Mouse (Mus musculus) adrenal gland, adult (tissue): ENCODE measurements at regions not wholly inside any gene's neighbourhood (a gene's known extent, or its start where the extent isn't known, plus 50 kb on each side); places are given as distances from the start of the nearest gene placed in this dataset.

ENCODE experiments used
- DNase-seq, 2 experiments: peaks; one replicate each; pipeline ENCODE4 v3.0.0; 2022 to 2023; ENCODE audit warnings: low spot score in 1 of 2; ENCODE audit not compliant: inconsistent age in 2 of 2

DNA sequence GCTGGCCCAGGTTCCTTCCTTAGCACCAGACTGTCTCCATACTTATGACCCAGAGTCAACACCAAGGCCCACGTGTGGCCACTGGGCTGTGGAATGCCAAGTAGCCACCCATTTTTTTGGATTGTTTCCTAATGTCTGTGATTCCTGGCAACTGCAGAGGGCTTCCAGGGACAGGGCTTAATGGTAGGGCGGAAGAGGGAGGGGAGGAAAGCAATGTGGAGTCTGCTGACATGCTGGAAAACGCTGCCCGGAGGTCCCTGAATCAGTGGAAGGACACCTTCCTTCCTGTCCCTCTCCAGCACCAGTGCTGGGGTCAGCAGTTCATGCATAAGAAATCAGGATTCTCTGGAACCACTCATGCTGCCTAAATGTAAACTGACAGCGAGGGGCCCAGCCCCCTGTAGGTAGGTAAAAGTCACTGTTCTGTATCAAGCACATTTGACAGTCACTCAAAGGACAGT lies 90.8 kb downstream of the Iyd start:
- peak; percentile 31 to 61 for DNase-seq

DNA sequence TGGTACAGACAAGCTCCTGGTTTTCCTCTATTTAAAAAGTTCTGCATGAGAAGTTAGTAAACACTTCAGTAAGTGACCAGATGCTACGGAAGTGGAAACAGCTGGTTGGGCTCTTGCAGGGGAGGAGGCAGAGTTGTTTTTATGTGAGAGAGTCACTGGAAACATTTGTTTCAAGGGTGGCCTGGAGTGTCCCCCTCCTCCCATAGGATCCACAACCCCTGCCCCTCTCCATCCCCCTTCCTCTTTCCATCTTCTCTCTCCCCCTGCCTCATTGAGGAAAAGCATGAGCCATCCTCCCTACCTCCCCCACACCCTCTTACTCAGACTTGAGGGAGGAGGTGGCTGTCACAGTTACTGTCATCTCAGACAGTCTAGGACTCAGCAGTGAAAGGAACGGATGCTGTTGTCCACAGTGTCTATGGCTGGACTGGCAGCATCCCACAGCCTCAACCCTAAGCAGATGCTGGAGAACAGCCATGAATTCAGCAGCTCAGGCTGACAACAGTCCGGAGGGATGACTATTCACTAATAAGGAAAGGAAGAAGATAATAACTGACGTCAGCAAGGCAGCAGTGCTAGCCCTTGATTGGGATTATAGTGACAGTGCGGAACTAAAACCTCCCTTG lies 93.9 kb downstream of the Iyd start:
- DNase-seq = peak in 1 of 2 experiments; percentile 44

DNA sequence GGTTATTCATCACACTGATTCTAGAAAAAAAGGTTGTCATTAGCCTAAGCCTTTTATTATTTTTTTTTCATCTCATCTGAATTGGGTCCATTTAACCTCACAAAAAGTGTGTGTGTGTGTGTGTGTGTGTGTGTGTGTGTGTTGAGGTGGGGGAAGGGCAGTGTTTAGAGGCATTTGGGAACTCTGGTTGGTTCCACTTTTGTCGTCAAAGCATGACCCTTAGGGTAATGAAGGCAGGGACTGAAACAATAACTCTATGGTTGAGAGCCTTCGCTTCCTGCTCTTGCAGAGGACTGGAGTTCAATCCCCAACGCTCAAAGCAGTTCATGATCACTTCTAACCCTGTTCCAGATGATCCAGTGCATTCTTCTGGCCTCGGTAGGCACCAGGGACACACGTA lies 96.1 kb upstream of the Plekhg1 start:
- DNase-seq = no peak

DNA sequence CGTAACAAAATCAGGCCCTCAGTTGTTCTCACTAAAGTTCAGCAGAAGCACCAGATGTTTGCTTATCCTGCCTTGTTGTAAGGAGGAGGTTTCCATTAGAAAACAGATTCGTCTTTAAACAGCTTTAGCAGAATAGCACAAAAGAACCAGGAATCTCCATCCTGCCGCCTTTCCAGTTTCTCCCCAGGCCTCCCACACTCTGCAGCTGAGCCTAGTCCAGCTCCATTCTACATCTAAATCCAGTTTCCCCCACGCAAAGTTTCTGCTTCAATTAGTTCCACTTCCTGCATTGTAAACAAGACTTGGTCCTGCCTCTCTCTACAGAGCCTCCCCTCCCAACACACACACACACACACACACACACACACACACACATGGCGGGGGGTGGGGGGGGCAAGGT lies 95.1 kb upstream of the Plekhg1 start:
- DNase-seq = no peak

DNA sequence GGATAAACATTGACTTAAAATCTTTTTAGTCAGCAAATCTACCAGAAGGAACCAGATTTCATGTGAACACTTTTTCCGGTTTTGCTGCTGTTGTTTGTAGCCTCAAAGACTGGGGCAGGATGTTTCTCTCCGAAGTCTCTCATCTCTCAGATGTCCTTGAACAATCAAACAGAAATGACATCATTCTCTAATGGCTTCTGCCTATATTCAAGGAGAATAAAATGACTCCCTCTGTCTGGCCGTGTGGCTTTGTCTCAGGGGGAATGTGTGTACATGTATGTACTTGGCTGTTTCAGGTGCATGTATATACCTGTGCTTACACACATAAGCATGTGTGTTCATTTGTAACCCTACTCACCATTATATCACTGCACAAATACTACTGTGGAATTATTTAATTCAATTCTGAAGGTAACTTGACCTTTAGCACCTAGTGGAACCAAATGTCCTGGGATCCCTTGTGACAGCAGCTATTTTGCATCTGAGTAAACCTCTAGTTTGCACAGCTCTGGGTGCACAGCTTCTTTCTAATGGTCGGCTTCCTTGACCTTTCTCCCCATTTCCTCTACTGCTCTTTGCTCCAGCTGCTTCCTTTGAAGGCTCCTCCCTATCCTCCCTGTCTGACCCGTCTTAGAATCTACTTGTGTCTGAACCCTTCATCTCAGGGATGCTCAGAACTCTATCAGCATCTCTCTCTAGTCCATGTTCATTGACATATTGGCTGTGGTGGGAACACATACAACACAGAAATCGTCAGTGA lies 93.8 kb upstream of the Plekhg1 start:
- DNase-seq = peak in 1 of 2 experiments; percentile 27

DNA sequence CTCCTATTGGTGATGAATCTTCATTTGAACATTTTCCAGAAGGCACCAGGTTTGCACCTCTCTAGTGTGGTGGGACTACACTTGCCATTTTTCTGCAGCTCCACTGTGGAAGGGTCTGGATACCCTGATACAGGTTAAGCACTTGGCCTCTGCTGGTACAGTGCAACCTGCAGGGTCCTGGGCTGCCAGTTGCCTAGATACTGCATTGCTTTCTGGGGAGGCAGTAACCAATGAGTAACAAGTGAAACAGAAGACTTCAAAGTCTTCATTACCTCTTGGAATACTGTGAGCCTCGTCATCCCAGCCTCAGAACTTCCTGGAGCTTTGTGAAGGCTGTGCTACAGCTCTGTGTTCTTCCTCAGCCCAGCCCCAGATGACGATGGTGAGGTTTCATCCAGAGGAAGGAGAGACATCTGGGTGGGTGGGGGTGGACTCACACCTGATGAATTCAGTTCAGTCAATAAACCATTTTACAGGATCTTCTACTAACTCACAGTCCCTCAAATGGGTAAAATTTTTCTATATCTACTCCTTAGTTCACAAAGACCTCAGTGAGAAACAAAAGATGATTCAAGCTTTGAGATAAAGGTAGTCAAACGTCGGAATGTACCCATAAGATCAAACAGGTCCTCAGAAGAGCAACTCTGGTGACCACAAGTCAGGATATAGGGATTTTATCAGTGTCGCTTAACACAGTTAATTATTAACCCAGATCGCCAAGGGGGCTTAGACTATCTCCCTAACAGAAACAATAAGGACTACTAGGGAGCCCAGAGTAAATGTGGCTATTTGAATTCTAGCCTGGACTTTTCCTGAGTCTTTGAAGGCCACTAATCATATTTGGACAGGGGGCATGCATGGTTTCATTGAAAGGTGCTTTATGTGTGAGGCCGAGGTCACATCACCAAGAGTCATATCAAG lies 92.1 kb upstream of the Plekhg1 start:
- DNase-seq = no peak

DNA sequence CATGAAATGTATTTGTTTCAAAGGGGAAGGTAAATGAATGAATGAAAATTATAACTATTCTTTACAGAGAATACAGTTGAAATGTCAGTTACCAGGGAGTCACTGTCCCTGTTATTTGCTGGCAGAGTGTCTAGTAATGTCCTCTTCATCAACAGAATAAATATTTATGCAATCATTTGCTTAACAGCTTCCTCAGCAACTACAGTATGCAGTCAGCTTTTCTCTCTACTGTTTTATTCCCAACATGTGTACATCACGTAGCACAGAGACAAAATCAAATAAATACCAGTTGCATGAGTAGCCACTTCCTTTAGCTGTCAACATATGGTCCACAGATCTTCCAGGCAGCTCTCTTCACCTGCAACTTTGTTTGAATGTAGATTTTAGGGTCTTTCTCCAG lies 90.2 kb upstream of the Plekhg1 start:
- DNase-seq = no peak

DNA sequence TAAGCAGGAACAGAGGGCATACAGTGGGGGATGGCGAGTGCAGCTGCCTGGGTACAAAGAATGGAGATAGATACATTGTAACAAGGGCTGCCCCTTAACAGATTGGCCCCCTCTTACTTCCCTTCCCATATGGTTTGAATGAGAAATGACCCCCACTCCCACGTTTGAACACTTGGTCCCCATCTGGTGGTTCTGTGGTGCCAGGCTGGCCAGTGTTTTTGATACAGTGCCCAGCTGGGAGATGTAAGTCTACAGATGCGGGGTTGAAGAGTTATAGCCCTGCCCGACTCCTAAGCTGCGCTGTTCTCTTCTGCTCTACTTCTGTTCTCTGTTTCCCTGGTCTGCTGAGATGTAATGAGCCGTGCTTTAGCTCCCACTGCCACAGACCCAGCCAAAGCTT lies 89.6 kb upstream of the Plekhg1 start:
- DNase-seq = no peak

DNA sequence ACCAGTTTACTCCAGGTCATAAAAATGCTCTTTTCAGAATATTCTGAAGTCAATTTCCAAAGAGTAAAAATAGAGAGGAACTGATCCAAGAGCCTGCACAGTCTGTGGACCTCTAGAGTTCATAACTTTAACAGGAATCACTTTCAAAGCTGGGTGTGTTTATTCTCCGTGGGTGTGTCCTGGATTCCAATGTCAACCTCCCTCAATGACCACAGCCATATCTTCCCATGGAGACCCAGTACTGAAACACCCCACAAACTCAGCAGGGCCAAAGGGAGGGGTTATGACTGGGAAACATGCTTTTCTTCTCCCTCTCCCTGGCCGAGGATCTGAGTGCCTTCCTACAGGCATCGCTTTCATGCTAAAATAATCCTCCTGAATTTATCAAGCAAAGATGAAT lies 87.6 kb upstream of the Plekhg1 start:
- DNase-seq = no peak

DNA sequence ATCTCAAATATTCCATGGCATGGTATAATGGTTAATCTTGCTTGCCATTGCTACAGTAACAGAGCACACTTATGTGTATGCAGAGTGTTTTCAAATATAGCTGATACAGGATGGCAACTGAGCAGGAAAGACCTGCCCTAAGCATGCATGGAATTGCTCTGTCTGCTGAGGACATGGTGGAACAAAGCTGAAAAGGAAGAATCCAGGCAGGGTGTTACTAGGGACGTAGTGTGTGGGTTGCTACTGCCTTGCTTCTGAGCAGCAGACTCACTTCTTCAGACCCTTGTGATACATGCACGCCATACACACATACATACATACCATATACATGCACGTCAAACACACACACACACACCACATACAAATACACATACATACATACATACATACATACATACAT lies 84.1 kb upstream of the Plekhg1 start:
- no peak for DNase-seq

DNA sequence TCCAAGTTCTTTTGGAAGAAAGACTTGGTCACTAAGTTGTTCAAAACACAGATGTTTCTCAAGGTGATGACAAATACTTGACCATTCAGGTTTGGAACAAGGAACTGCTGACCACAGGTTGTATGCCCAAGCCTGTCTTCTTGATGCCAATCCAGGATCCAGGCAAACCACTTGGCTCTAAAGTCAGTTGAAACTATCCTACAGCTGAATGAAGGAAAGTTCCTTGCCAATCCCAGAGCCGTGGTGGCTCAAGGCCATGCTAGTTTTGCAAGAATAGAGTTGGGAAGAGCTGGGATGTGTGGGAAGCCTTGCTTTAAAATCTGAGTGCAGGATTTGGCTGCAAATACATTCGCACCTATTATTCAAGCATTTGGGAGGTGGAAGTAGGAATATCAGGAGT lies 78.0 kb upstream of the Plekhg1 start:
- DNase-seq = no peak

DNA sequence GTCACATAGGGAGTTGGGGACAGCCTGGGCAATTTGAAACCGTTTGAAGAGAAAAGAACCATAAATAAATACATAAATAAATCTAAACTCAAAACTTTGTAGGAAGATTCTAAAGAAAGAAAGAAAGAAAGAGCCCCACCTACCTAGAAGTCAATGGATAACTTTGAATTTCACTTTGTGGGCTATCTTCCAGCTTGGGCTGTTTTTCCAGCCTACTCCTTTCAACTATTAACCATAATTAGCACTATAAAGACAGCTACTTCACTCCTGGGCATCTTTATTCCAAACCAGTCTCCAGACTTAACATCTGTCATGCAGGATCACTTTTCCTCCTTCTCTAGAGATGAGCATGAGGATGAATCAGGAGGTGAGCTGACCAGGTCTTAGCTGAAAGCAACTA lies 77.6 kb upstream of the Plekhg1 start:
- no peak for DNase-seq

DNA sequence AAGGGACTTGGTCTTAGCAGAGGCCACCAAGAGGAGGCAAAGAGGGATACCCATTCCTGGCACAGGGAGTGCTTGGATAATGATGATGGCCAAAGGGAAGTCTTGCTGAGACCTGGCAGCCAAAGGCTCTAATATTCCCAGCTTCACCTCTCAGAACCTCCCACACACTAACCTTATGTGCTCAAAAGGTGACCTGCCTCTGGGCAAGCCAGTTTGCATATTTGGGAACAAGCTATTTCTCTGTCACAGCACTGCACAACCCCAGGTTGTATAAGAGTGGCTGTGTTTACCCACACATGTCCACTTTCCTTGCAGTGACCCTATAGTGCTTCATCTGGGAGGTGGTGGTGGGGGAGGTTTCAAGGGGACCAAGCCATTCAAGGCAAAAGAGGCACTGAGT lies 76.9 kb upstream of the Plekhg1 start:
- no peak for DNase-seq

DNA sequence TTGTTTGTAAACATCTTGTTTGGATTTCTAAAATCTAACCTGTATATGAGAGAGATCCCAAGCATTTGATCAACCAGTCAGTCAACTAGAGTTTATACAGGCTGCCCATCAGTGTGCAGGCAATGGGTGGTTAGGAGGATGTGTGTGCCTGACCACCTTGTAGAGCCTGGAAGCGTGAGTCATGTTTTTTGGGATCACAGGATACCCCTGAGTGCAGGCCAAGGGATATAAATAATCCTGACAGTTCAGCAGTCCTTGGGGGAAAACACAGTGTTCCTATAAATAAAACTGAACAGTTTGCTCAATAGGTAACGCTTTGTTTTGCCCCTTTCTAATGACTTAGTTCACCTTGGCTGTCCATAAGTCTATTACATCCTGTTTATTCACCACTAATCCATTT lies 55.7 kb upstream of the Plekhg1 start:
- DNase-seq = peak; percentile 46 to 75
